Mouse (Mus musculus) lung, postnatal 4 days (tissue): ENCODE results near the gene Vwa5b2.

ENCODE experiments used
- DNase-seq, 2 experiments: peaks; one replicate each; pipeline ENCODE4 v3.0.0; 2021

The Vwa5b2 gene

GRCm38 (mm10) chr16:20611357-20612227 lies 22.3 kb downstream of the Vwa5b2 start, which contains the start of the genes Eef1akmt4, Gm49333 and Alg3:
Eef1akmt4 (plus strand) TSS chr16:20611593.
Gm49333 (plus strand) TSS chr16:20611610.
Alg3 (minus strand) TSS chr16:20611735.
- DNase-seq: peak; percentile 90 to 92

- peak; percentile 33 to 40 for DNase-seq
Measured at GRCm38 (mm10) chr16:20619541-20620398, 30.5 kb downstream of the Vwa5b2 start.

- no peak for DNase-seq
Measured at GRCm38 (mm10) chr16:20620399-20620735, 31.1 kb downstream of the Vwa5b2 start.

- no peak for DNase-seq
Measured at GRCm38 (mm10) chr16:20620751-20621190, 31.5 kb downstream of the Vwa5b2 start.

GRCm38 (mm10) chr16:20621191-20621990 lies 32.1 kb downstream of the Vwa5b2 start, which contains the start of gene Camk2n2:
Camk2n2 (minus strand) TSS chr16:20621287.
- peak; percentile 64 to 71 for DNase-seq

- DNase-seq: peak; percentile 61 to 69
Measured at GRCm38 (mm10) chr16:20621991-20622685, 32.9 kb downstream of the Vwa5b2 start.

GRCm38 (mm10) chr16:20623211-20623610 lies 33.9 kb downstream of the Vwa5b2 start:
- DNase-seq: no peak

GRCm38 (mm10) chr16:20628871-20629391 lies 39.7 kb downstream of the Vwa5b2 start:
- no peak for DNase-seq

GRCm38 (mm10) chr16:20629731-20630634 lies 40.7 kb downstream of the Vwa5b2 start, which contains the start of gene Ece2:
Ece2 (plus strand) TSS chr16:20629828.
- peak; percentile 8 to 29 for DNase-seq

- no peak for DNase-seq
Measured at GRCm38 (mm10) chr16:20637410-20637809, 48.1 kb downstream of the Vwa5b2 start.

- no peak for DNase-seq
Measured at GRCm38 (mm10) chr16:20638367-20638766, 49.1 kb downstream of the Vwa5b2 start.

GRCm38 (mm10) chr16:20642161-20642560 lies 52.9 kb downstream of the Vwa5b2 start:
- DNase-seq: peak; percentile 68 to 79

GRCm38 (mm10) chr16:20643911-20644310 lies 54.6 kb downstream of the Vwa5b2 start:
- DNase-seq: no peak

- DNase-seq: peak; percentile 97 to 98
Measured at GRCm38 (mm10) chr16:20651076-20651946, 62.0 kb downstream of the Vwa5b2 start, which contains the start of gene Psmd2. Psmd2 (plus strand) TSS chr16:20651652.

- DNase-seq: no peak
Measured at GRCm38 (mm10) chr16:20651947-20652310, 62.7 kb downstream of the Vwa5b2 start.

- no peak for DNase-seq
Measured at GRCm38 (mm10) chr16:20653315-20653714, 64.0 kb downstream of the Vwa5b2 start.
